Mouse (Mus musculus): ENCODE results near the gene Gm49630. TPM values are rescaled to one million over a fixed set of nuclear protein-coding genes. Genes with fewer than 3 reads are reported as not detected.
"Not testable (repeated sequence)": the region's sequence is repeated elsewhere in the genome, so short reads cannot be mapped to it uniquely, and the experiment has no call there.

The Gm49630 gene
- not detected in 2 replicates for polyA plus RNA-seq (2016; fragmentation: Nextera tagmentation; extraction: Ambion mirVana)

GRCm38 (mm10) chr17:7371879-7372278 lies at the start of gene Gm49630:
Gene Gm49630 (minus strand): TSS chr17:7371979.
- not testable (repeated sequence) for H3K27ac ChIP-seq (replicated peaks); H3K36me3 ChIP-seq (replicated peaks); H3K4me3 ChIP-seq; H3K4me1 ChIP-seq; H3K9me3 ChIP-seq; DNase-seq (ENCODE audit: low spot score); H3K27me3 ChIP-seq (replicated peaks; ENCODE audit: low read depth, poor library complexity, severe bottlenecking)
- WGBS, result 91% methylated on average over 4 of the region's 5 CpGs

- WGBS, result 35% methylated on average over 3 of the region's 3 CpGs
- H3K36me3 ChIP-seq (replicated peaks); H3K27ac ChIP-seq (replicated peaks); H3K27me3 ChIP-seq (replicated peaks; ENCODE audit: low read depth, poor library complexity, severe bottlenecking); H3K9me3 ChIP-seq; H3K4me1 ChIP-seq; H3K4me3 ChIP-seq: not testable (repeated sequence)
- peak; percentile 9 for DNase-seq (ENCODE audit: low spot score)
These were observed 48.6 kb upstream of the Gm49630 start for GRCm38 (mm10) chr17:7420191-7420973.

- not testable (repeated sequence) for H3K4me1 ChIP-seq; H3K27ac ChIP-seq (replicated peaks); H3K4me3 ChIP-seq; H3K36me3 ChIP-seq (replicated peaks); H3K9me3 ChIP-seq; DNase-seq (ENCODE audit: low spot score); H3K27me3 ChIP-seq (replicated peaks; ENCODE audit: low read depth, poor library complexity, severe bottlenecking)
- WGBS, result 89% methylated on average over 7 of the region's 9 CpGs
These were observed 43.0 kb upstream of the Gm49630 start for GRCm38 (mm10) chr17:7414601-7415310.

GRCm38 (mm10) chr17:7413336-7413735 lies 41.6 kb upstream of the Gm49630 start:
- H3K27me3 ChIP-seq (replicated peaks; ENCODE audit: low read depth, poor library complexity, severe bottlenecking); H3K4me1 ChIP-seq; H3K27ac ChIP-seq (replicated peaks); DNase-seq (ENCODE audit: low spot score); H3K4me3 ChIP-seq; H3K9me3 ChIP-seq; H3K36me3 ChIP-seq (replicated peaks): not testable (repeated sequence)
- 87% methylated on average over 8 of the region's 8 CpGs for WGBS

- H3K36me3 ChIP-seq (replicated peaks); H3K4me1 ChIP-seq; H3K4me3 ChIP-seq; H3K27ac ChIP-seq (replicated peaks); H3K9me3 ChIP-seq; DNase-seq (ENCODE audit: low spot score); H3K27me3 ChIP-seq (replicated peaks; ENCODE audit: low read depth, poor library complexity, severe bottlenecking): not testable (repeated sequence)
- WGBS, result 91% methylated on average over 6 of the region's 6 CpGs
These were observed 28.0 kb upstream of the Gm49630 start for GRCm38 (mm10) chr17:7399770-7400169.

GRCm38 (mm10) chr17:7398198-7398847 lies 26.5 kb upstream of the Gm49630 start:
- DNase-seq (ENCODE audit: low spot score); H3K27me3 ChIP-seq (replicated peaks; ENCODE audit: low read depth, poor library complexity, severe bottlenecking); H3K27ac ChIP-seq (replicated peaks); H3K36me3 ChIP-seq (replicated peaks); H3K4me1 ChIP-seq; H3K4me3 ChIP-seq; H3K9me3 ChIP-seq: not testable (repeated sequence)
- whole genome bisulfite sequencing, result 88% methylated on average over 6 of the region's 6 CpGs

GRCm38 (mm10) chr17:7397079-7397478 lies 25.3 kb upstream of the Gm49630 start:
- not testable (repeated sequence) for DNase-seq (ENCODE audit: low spot score); H3K4me1 ChIP-seq; H3K4me3 ChIP-seq; H3K27ac ChIP-seq (replicated peaks); H3K27me3 ChIP-seq (replicated peaks; ENCODE audit: low read depth, poor library complexity, severe bottlenecking); H3K9me3 ChIP-seq; H3K36me3 ChIP-seq (replicated peaks)
- 89% methylated on average over 13 of the region's 13 CpGs for WGBS

- not testable (repeated sequence) for H3K4me1 ChIP-seq; H3K36me3 ChIP-seq (replicated peaks); H3K27me3 ChIP-seq (replicated peaks; ENCODE audit: low read depth, poor library complexity, severe bottlenecking); H3K27ac ChIP-seq (replicated peaks); H3K4me3 ChIP-seq; H3K9me3 ChIP-seq; DNase-seq (ENCODE audit: low spot score)
- no CpG with 5 or more reads among the region's 2 CpGs for WGBS
These were observed 24.5 kb upstream of the Gm49630 start for GRCm38 (mm10) chr17:7396288-7396687.

- not testable (repeated sequence) for H3K4me1 ChIP-seq; DNase-seq (ENCODE audit: low spot score); H3K4me3 ChIP-seq; H3K27ac ChIP-seq (replicated peaks); H3K27me3 ChIP-seq (replicated peaks; ENCODE audit: low read depth, poor library complexity, severe bottlenecking); H3K36me3 ChIP-seq (replicated peaks); H3K9me3 ChIP-seq
- WGBS, result 89% methylated on average over 8 of the region's 8 CpGs
These were observed 23.9 kb upstream of the Gm49630 start for GRCm38 (mm10) chr17:7395671-7396070.

- not testable (repeated sequence) for H3K4me3 ChIP-seq; H3K4me1 ChIP-seq; H3K27ac ChIP-seq (replicated peaks); DNase-seq (ENCODE audit: low spot score); H3K9me3 ChIP-seq; H3K27me3 ChIP-seq (replicated peaks; ENCODE audit: low read depth, poor library complexity, severe bottlenecking); H3K36me3 ChIP-seq (replicated peaks)
- WGBS, result 86% methylated on average over 7 of the region's 7 CpGs
These were observed 23.3 kb upstream of the Gm49630 start for GRCm38 (mm10) chr17:7395116-7395515.

GRCm38 (mm10) chr17:7389898-7390297 lies 18.1 kb upstream of the Gm49630 start:
- not testable (repeated sequence) for H3K4me3 ChIP-seq; DNase-seq (ENCODE audit: low spot score); H3K36me3 ChIP-seq (replicated peaks); H3K4me1 ChIP-seq; H3K9me3 ChIP-seq; H3K27me3 ChIP-seq (replicated peaks; ENCODE audit: low read depth, poor library complexity, severe bottlenecking); H3K27ac ChIP-seq (replicated peaks)
- WGBS, result 83% methylated on average over 7 of the region's 7 CpGs

GRCm38 (mm10) chr17:7388958-7389356 lies 17.2 kb upstream of the Gm49630 start:
- 87% methylated on average over 8 of the region's 8 CpGs for WGBS
- H3K4me3 ChIP-seq; H3K27me3 ChIP-seq (replicated peaks; ENCODE audit: low read depth, poor library complexity, severe bottlenecking); H3K9me3 ChIP-seq; H3K27ac ChIP-seq (replicated peaks); H3K4me1 ChIP-seq; DNase-seq (ENCODE audit: low spot score); H3K36me3 ChIP-seq (replicated peaks): not testable (repeated sequence)
